Comparison of ENCODE assay signal across 8 mouse cellular contexts in genomic region chr6:24894146-24894873, GRCm38 (mm10). TPM values are rescaled to one million over a fixed set of nuclear protein-coding genes. Genes with fewer than 3 reads are reported as not detected.
DNase-seq lines count a peak whose midpoint lies in the region; ATAC-seq and TF ChIP-seq lines count a peak whose summit lies in the region.

No protein-coding gene starts in this region.

- ATAC-seq in midbrain, embryonic 11.5 days (ENCODE audit: low FRiP score) = peak; percentile 67; the same call in 1 of the 2 replicates
- peak; percentile 96 for ATAC-seq in common myeloid progenitor, adult 5-6 weeks (replicated peaks; ENCODE audit: low read depth, poor library complexity, severe bottlenecking)
- ATAC-seq in limb, embryonic 12.5 days (ENCODE audit: insufficient number of reproducible peaks, insufficient read depth, low FRiP score, low TSS enrichment, low read depth) = no peak
- peak; percentile 68 for ATAC-seq in midbrain, embryonic 14.5 days (ENCODE audit: low FRiP score, low TSS enrichment)

- DNase-seq in midbrain, embryonic 11.5 days (ENCODE audit: low spot score, missing footprints) = no peak
- no peak for DNase-seq in midbrain, embryonic 10.5 days (ENCODE audit: low spot score)
- peak; percentile 11 for DNase-seq in heart, adult 8-10 months (ENCODE audit: low spot score)
- DNase-seq in kidney, adult 2 months = peak; percentile 71
- peak; percentile 20 for DNase-seq in midbrain, embryonic 14.5 days
- DNase-seq in c-Kit-positive CD71-positive TER-119-positive erythroid progenitor cells, embryonic 14.5 days (ENCODE audit: low spot score) = no peak

- H3K9ac ChIP-seq in midbrain, embryonic 11.5 days (ENCODE audit: low read length) = no peak overlapping the region
- H3K9ac ChIP-seq in limb, embryonic 12.5 days (replicated peaks) = no peak overlapping the region
- no peak overlapping the region for H3K9ac ChIP-seq in midbrain, embryonic 14.5 days (replicated peaks; ENCODE audit: low read length)

- H3K4me3 ChIP-seq in midbrain, embryonic 11.5 days (ENCODE audit: low read depth, low read length) = no peak overlapping the region
- no peak overlapping the region for H3K4me3 ChIP-seq in midbrain, embryonic 10.5 days
- H3K4me3 ChIP-seq in kidney, adult 2 months (ENCODE audit: insufficient read depth, low read depth, low read length) = peak overlapping the region; percentile 15; the same call in 1 of the 2 replicates
- H3K4me3 ChIP-seq in limb, embryonic 12.5 days (replicated peaks) = no peak overlapping the region
- no peak overlapping the region for H3K4me3 ChIP-seq in midbrain, embryonic 14.5 days (replicated peaks; ENCODE audit: low read depth, low read length)

- TF ChIP-seq CTCF in kidney, adult 2 months (conservative IDR thresholded peaks at IDR 0.05; ENCODE audit: insufficient read depth, insufficient read length, low read depth, low read length) = peak; percentile 76

- H3K27ac ChIP-seq in midbrain, embryonic 11.5 days (ENCODE audit: low read depth, low read length) = no peak overlapping the region
- H3K27ac ChIP-seq in midbrain, embryonic 10.5 days (replicated peaks) = no peak overlapping the region
- H3K27ac ChIP-seq in kidney, adult 2 months (ENCODE audit: insufficient read depth, low read depth, low read length) = no peak overlapping the region
- no peak overlapping the region for H3K27ac ChIP-seq in limb, embryonic 12.5 days
- H3K27ac ChIP-seq in midbrain, embryonic 14.5 days (replicated peaks; ENCODE audit: low read depth, low read length) = no peak overlapping the region

- H3K9me3 ChIP-seq in midbrain, embryonic 11.5 days (ENCODE audit: control insufficient read depth, low read length) = no peaks in the 10 kb centered on the region
- no peaks in the 10 kb centered on the region for H3K9me3 ChIP-seq in midbrain, embryonic 10.5 days (replicated peaks)
- H3K9me3 ChIP-seq in limb, embryonic 12.5 days = no peaks in the 10 kb centered on the region
- no peaks in the 10 kb centered on the region for H3K9me3 ChIP-seq in midbrain, embryonic 14.5 days (ENCODE audit: control insufficient read depth, low read length)

- H3K4me1 ChIP-seq in midbrain, embryonic 11.5 days (ENCODE audit: control insufficient read depth, insufficient read depth, low read length) = no peaks in the 10 kb centered on the region
- H3K4me1 ChIP-seq in midbrain, embryonic 10.5 days = no peaks in the 10 kb centered on the region
- H3K4me1 ChIP-seq in kidney, adult 2 months (ENCODE audit: control insufficient read depth, insufficient read depth, low read length) = peaks cover 3% of the 10 kb centered on the region; the same call in 1 of the 2 replicates
- H3K4me1 ChIP-seq in limb, embryonic 12.5 days (replicated peaks) = no peaks in the 10 kb centered on the region
- H3K4me1 ChIP-seq in midbrain, embryonic 14.5 days (ENCODE audit: control insufficient read depth, insufficient read depth, low read length) = no peaks in the 10 kb centered on the region

- H3K27me3 ChIP-seq in midbrain, embryonic 11.5 days (ENCODE audit: control insufficient read depth, insufficient read depth, low read length) = no peaks in the 10 kb centered on the region
- H3K27me3 ChIP-seq in midbrain, embryonic 10.5 days (ENCODE audit: low read depth, poor library complexity, severe bottlenecking) = no peaks in the 10 kb centered on the region
- H3K27me3 ChIP-seq in kidney, adult 2 months (replicated peaks; ENCODE audit: control insufficient read depth, insufficient read depth, low read length) = no peaks in the 10 kb centered on the region
- no peaks in the 10 kb centered on the region for H3K27me3 ChIP-seq in limb, embryonic 12.5 days
- H3K27me3 ChIP-seq in midbrain, embryonic 14.5 days (ENCODE audit: control insufficient read depth, insufficient read depth, low read length) = no peaks in the 10 kb centered on the region

- 77% methylated on average over 11 of the region's 11 CpGs for WGBS in midbrain, embryonic 11.5 days
- 77% methylated on average over 11 of the region's 11 CpGs for WGBS in midbrain, embryonic 10.5 days
- 45% methylated on average over 11 of the region's 11 CpGs for WGBS in kidney, adult 2 months
- 71% methylated on average over 11 of the region's 11 CpGs for WGBS in limb, embryonic 12.5 days
- WGBS in midbrain, embryonic 14.5 days = 83% methylated on average over 11 of the region's 11 CpGs

- no peak overlapping the region for H3K4me2 ChIP-seq in midbrain, embryonic 11.5 days
- H3K4me2 ChIP-seq in limb, embryonic 12.5 days = peak overlapping the region; percentile 7
- H3K4me2 ChIP-seq in midbrain, embryonic 14.5 days (ENCODE audit: low read length) = no peak overlapping the region

- no peak for TF ChIP-seq POLR2A in kidney, adult 2 months (IDR thresholded peaks at IDR 0.05; ENCODE audit: low read depth, low read length)

- no peaks in the 10 kb centered on the region for H3K36me3 ChIP-seq in midbrain, embryonic 11.5 days (ENCODE audit: control insufficient read depth, insufficient read depth, low read length)
- H3K36me3 ChIP-seq in midbrain, embryonic 10.5 days = no peaks in the 10 kb centered on the region
- H3K36me3 ChIP-seq in kidney, adult 2 months (ENCODE audit: control insufficient read depth, insufficient read depth, low read length) = no peaks in the 10 kb centered on the region
- no peaks in the 10 kb centered on the region for H3K36me3 ChIP-seq in limb, embryonic 12.5 days
- H3K36me3 ChIP-seq in midbrain, embryonic 14.5 days (ENCODE audit: control insufficient read depth, insufficient read depth, low read length) = no peaks in the 10 kb centered on the region

RNA-seq across cellular contexts. Expression of gene Hyal5, which starts 36.5 kb away (rescaled TPM):
- not detected in 2 replicates for polyA plus RNA-seq in midbrain, embryonic 11.5 days (2014; fragmentation: Nextera tagmentation; extraction: Ambion mirVana)
- not detected in 2 replicates for polyA plus RNA-seq in midbrain, embryonic 10.5 days (2016; fragmentation: Nextera tagmentation; extraction: Ambion mirVana)
- not detected in 2 replicates for total RNA-seq in common myeloid progenitor, adult 5-6 weeks (2017)
- total RNA-seq in heart, adult 8-10 months (2022) = not detected
- polyA plus RNA-seq in kidney, adult 2 months (2012; rRNA removed) = not detected in 2 replicates
- polyA plus RNA-seq in limb, embryonic 12.5 days (2016; fragmentation: Nextera tagmentation; extraction: Ambion mirVana) = not detected in 2 replicates
- not detected in 2 replicates for polyA plus RNA-seq in midbrain, embryonic 14.5 days (2014; fragmentation: Nextera tagmentation; extraction: Ambion mirVana)

Comparison
In these comparisons a context has a peak if more than half of its experiments do, and no peak if none do; other contexts are left out.
1. DNase-seq: peak in heart, adult 8-10 months (single experiment), kidney, adult 2 months (single experiment) and midbrain, embryonic 14.5 days (single experiment); none in midbrain, embryonic 11.5 days (single experiment), midbrain, embryonic 10.5 days (single experiment) and c-Kit-positive CD71-positive TER-119-positive erythroid progenitor cells, embryonic 14.5 days (single experiment).